Mouse (Mus musculus) forebrain, embryonic 15.5 days (tissue): Measurements from ENCODE around the gene Teddm1a. TPM values are rescaled to one million over a fixed set of nuclear protein-coding genes. Genes with fewer than 3 reads are reported as not detected.

Source experiments
- ATAC-seq: fragments of 200-750 bp; cut with Nextera tagmentation; replicated peaks from 2 replicates; pipeline ENCODE4 v1.8.0; 2017; ENCODE audit warnings: mild to moderate bottlenecking, moderate TSS enrichment, moderate library complexity
- H3K27ac ChIP-seq: fragments of 300-500 bp; sonication (generic); replicated peaks from 2 replicates; pipeline ENCODE4 v1.5.1; 2015; ENCODE audit warnings: mild to moderate bottlenecking, inconsistent platforms
- H3K27me3 ChIP-seq: fragments of 300-500 bp; sonication (generic); 2 replicates; pipeline ENCODE4 v1.6.1; 2015; ENCODE audit warnings: inconsistent platforms
- H3K36me3 ChIP-seq: fragments of 300-500 bp; sonication (generic); 2 replicates; pipeline ENCODE4 v1.6.1; 2015; ENCODE audit warnings: mild to moderate bottlenecking, inconsistent platforms
- H3K4me1 ChIP-seq: fragments of 300-500 bp; sonication (generic); 2 replicates; pipeline ENCODE4 v1.6.1; 2015; ENCODE audit warnings: inconsistent platforms
- H3K4me2 ChIP-seq: fragments of 300-500 bp; sonication (generic); replicated peaks from 2 replicates; pipeline ENCODE4 v1.6.1; 2015; ENCODE audit warnings: mild to moderate bottlenecking, inconsistent platforms
- H3K4me3 ChIP-seq: fragments of 300-500 bp; sonication (generic); 2 replicates; pipeline ENCODE4 v1.5.1; 2015; ENCODE audit warnings: mild to moderate bottlenecking, inconsistent platforms
- H3K9ac ChIP-seq: fragments of 300-500 bp; sonication (generic); replicated peaks from 2 replicates; pipeline ENCODE4 v1.6.1; 2015; ENCODE audit warnings: mild to moderate bottlenecking, inconsistent platforms
- H3K9me3 ChIP-seq: fragments of 300-500 bp; sonication (generic); 2 replicates; pipeline ENCODE4 v1.6.1; 2016; ENCODE audit warnings: inconsistent platforms
- WGBS: fragments of 180-500 bp; shearing (Covaris S2); methylation state at CpG from one replicate; pipeline ENCODE4 v1.1.7; 2015; ENCODE audit warnings: mixed read lengths; 5-methylcytosine and 5-hydroxymethylcytosine counted together
- microRNA-seq: library from miRNA; unstranded; fragments of <30 nt; microRNA quantifications from one replicate; pipeline ENCODE4, GENCODE M21; 2016
- polyA plus RNA-seq: library from polyadenylated mRNA; unstranded; fragments of >200 nt; fragmentation: Nextera tagmentation; extraction: Ambion mirVana; gene quantifications from 2 replicates; pipeline ENCODE4 v1.2.1, GENCODE M21; 2015

Gene Teddm1a
- polyA plus RNA-seq, 1 experiment from 2014 or later, result not detected

DNA sequence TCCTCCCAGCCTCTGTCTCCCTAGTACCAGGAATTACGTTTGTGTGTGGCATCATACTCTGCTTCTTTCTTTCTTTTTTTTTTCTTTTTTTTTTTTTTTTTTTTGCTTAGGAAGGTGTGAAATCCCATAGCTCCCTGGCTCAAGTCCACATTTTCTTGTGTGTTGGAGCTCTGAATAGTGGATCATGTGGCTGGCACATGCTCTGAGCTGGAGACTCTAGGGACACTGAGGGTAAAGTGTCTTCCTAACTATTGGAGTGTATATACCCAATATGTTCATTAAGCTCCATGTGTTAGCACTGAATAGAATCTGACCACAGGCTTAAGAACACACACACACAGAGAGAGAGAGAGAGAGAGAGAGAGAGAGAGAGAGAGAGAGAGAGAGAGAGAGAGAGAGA, 42.2 kb downstream of the Teddm1a start:
- Histone ChIP-seq H3K27me3 (no peaks in the 10 kb centered on the region), H3K4me3 (no peak overlapping the region), H3K27ac (no peak overlapping the region), H3K9me3 (no peaks in the 10 kb centered on the region), H3K36me3 (no peaks in the 10 kb centered on the region), H3K9ac (no peak overlapping the region), H3K4me2 (no peak overlapping the region), H3K4me1 (peaks cover 2% of the 10 kb centered on the region; the same call in 1 of the 2 replicates)
- 85% methylated on average over 1 of the region's 1 CpGs for WGBS
- ATAC-seq, result no peak

DNA sequence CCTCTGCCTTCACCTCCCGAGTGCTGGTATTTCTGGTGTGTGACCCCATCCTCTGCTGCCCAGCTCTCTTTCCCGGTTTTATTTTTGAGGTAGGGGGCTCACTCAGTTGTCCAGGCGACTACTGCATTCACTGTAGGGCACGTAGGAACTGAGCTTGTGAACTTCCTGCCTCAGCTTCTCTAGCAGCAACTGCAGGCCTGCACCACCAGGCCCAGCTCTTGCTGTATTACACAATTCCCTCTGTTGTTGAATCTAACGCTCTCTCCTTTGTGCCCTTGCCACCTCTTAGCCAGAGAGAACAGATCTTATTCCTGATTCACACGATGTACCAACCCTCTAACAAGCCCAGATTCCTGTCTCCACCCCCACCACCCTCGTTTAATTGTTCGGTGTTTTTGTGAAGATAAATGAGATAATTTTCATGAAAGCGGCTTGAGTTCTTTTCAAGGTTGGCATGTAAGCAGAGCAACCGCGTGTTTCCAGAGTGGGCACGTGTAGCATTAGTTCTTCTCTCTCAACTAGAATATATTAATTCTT, 44.4 kb downstream of the Teddm1a start:
- Histone ChIP-seq H3K4me2 (no peak overlapping the region), H3K9me3 (no peaks in the 10 kb centered on the region), H3K27me3 (no peaks in the 10 kb centered on the region), H3K4me1 (peaks cover 2% of the 10 kb centered on the region; the same call in 1 of the 2 replicates), H3K9ac (no peak overlapping the region), H3K27ac (no peak overlapping the region), H3K36me3 (no peaks in the 10 kb centered on the region), H3K4me3 (no peak overlapping the region)
- ATAC-seq, result no peak; the same call in 1 of the 2 replicates
- WGBS, result 41% methylated on average over 12 of the region's 12 CpGs

- WGBS, result 83% methylated on average over 2 of the region's 2 CpGs
- Histone ChIP-seq H3K27ac (no peak overlapping the region), H3K4me2 (no peak overlapping the region), H3K4me1 (peaks cover 2% of the 10 kb centered on the region; the same call in 1 of the 2 replicates), H3K9ac (no peak overlapping the region), H3K27me3 (no peaks in the 10 kb centered on the region), H3K36me3 (no peaks in the 10 kb centered on the region), H3K9me3 (no peaks in the 10 kb centered on the region), H3K4me3 (no peak overlapping the region)
- ATAC-seq, result no peak
Observed at GRCm38 (mm10) chr1:153937025-153937424, 45.5 kb downstream of the Teddm1a start.

DNA sequence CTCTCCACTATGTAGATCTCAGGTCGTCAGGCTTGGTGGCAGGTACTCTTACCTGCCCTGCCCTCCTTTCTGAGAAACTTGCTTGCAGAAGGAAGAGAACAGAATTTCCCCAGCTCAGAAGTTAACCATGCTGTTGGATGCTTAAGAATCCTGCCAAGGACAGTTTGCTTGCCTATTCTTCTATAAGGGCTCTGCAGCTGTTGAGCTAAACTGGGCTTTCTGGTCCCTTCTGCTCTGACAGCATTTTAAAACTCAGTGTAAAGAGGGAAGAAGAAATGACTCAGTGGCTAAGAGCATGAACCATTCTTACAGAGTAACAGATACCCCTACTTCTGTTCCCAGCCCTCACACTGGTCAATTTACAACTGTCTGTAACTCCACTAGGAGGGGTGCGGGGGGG, 49.4 kb downstream of the Teddm1a start:
- Histone ChIP-seq H3K9me3 (no peaks in the 10 kb centered on the region), H3K4me1 (no peaks in the 10 kb centered on the region), H3K4me3 (no peak overlapping the region), H3K27ac (no peak overlapping the region), H3K9ac (no peak overlapping the region), H3K4me2 (no peak overlapping the region), H3K27me3 (no peaks in the 10 kb centered on the region), H3K36me3 (no peaks in the 10 kb centered on the region)
- no peak for ATAC-seq
- 89% methylated on average over 2 of the region's 2 CpGs for WGBS

Small RNA genes lying within 50 kb of the gene (microRNA-seq; reads per million reads assigned to microRNA genes)
- 20.9 reads per million, percentile 33 among the genes with 10 or more reads in this experiment for gene Mir8114

Other genes with a start within 250 kb of the Teddm1a start
- 19.2 and 19.7 TPM in 2 replicates for gene Rgs8, start 238.7 kb upstream of the Teddm1a start, polyA plus RNA-seq
- 39.2 and 42.1 TPM in 2 replicates for gene Rgs16, start 151.4 kb upstream of the Teddm1a start, polyA plus RNA-seq
- gene Rnasel, start 142.3 kb upstream of the Teddm1a start, polyA plus RNA-seq, result 42.5 and 44.4 TPM in 2 replicates
- 0.18 and 0.36 TPM in 2 replicates for gene Rgsl1, start 47.6 kb upstream of the Teddm1a start, polyA plus RNA-seq
- gene Teddm1b, start 17.4 kb upstream of the Teddm1a start, polyA plus RNA-seq, result 1.7 and 2.3 TPM in 2 replicates
- gene Glul, start 8.2 kb downstream of the Teddm1a start, polyA plus RNA-seq, result 121 and 133 TPM in 2 replicates
- 2.2 and 2.5 TPM in 2 replicates for gene Teddm2, start 8.5 kb downstream of the Teddm1a start, polyA plus RNA-seq